Mouse (Mus musculus): ENCODE measurements at regions not wholly inside any gene's neighbourhood (a gene's known extent, or its start where the extent isn't known, plus 50 kb on each side); places are given as distances from the start of the nearest gene placed in this dataset.
A peak's percentile ranks its signal among the peaks of the same experiment; 100 is the strongest.

- no peak for DNase-seq (ENCODE audit: low spot score)
Measured at GRCm38 (mm10) chr12:107658241-107658640, 169.8 kb downstream of the 3110018I06Rik start.

GRCm38 (mm10) chr12:107658821-107659220, 170.4 kb downstream of the 3110018I06Rik start:
- no peak for DNase-seq (ENCODE audit: low spot score)

- no peak for DNase-seq (ENCODE audit: low spot score)
Measured at GRCm38 (mm10) chr12:107662624-107663023, 174.2 kb downstream of the 3110018I06Rik start.

GRCm38 (mm10) chr12:107667836-107668235, 179.4 kb downstream of the 3110018I06Rik start:
- no peak for DNase-seq (ENCODE audit: low spot score)

- DNase-seq (ENCODE audit: low spot score) = no peak
Measured at GRCm38 (mm10) chr12:107669046-107669445, 180.6 kb downstream of the 3110018I06Rik start.

- DNase-seq (ENCODE audit: low spot score) = no peak
Measured at GRCm38 (mm10) chr12:107669450-107669849, 181.0 kb downstream of the 3110018I06Rik start.

- DNase-seq (ENCODE audit: low spot score) = no peak
Measured at GRCm38 (mm10) chr12:107669910-107670309, 181.5 kb downstream of the 3110018I06Rik start.

- DNase-seq (ENCODE audit: low spot score) = no peak
Measured at GRCm38 (mm10) chr12:107677076-107677475, 188.6 kb downstream of the 3110018I06Rik start.

GRCm38 (mm10) chr12:107687447-107687846, 199.0 kb downstream of the 3110018I06Rik start:
- no peak for DNase-seq (ENCODE audit: low spot score)

GRCm38 (mm10) chr12:107689418-107689817, 201.0 kb downstream of the 3110018I06Rik start:
- DNase-seq (ENCODE audit: low spot score) = no peak

GRCm38 (mm10) chr12:107690061-107690460, 201.6 kb downstream of the 3110018I06Rik start:
- DNase-seq (ENCODE audit: low spot score) = no peak

GRCm38 (mm10) chr12:107693693-107694092, 205.3 kb downstream of the 3110018I06Rik start:
- DNase-seq (ENCODE audit: low spot score) = no peak

- no peak for DNase-seq (ENCODE audit: low spot score)
Measured at GRCm38 (mm10) chr12:107695014-107695413, 206.6 kb downstream of the 3110018I06Rik start.

GRCm38 (mm10) chr12:107695438-107696267, 207.2 kb downstream of the 3110018I06Rik start:
- no peak for DNase-seq (ENCODE audit: low spot score)

- DNase-seq (ENCODE audit: low spot score) = no peak
Measured at GRCm38 (mm10) chr12:107700317-107700716, 211.9 kb downstream of the 3110018I06Rik start.

- no peak for DNase-seq (ENCODE audit: low spot score)
Measured at GRCm38 (mm10) chr12:107700868-107701597, 212.6 kb downstream of the 3110018I06Rik start.

- DNase-seq (ENCODE audit: low spot score) = peak; percentile 11
Measured at GRCm38 (mm10) chr12:107708812-107709211, 220.4 kb downstream of the 3110018I06Rik start.

GRCm38 (mm10) chr12:107711017-107711416, 222.6 kb downstream of the 3110018I06Rik start:
- no peak for DNase-seq (ENCODE audit: low spot score)

GRCm38 (mm10) chr12:107711675-107712074, 223.2 kb downstream of the 3110018I06Rik start:
- DNase-seq (ENCODE audit: low spot score) = no peak

- no peak for DNase-seq (ENCODE audit: low spot score)
Measured at GRCm38 (mm10) chr12:107713191-107713590, 224.8 kb downstream of the 3110018I06Rik start.

GRCm38 (mm10) chr12:107714846-107715245, 226.4 kb downstream of the 3110018I06Rik start:
- DNase-seq (ENCODE audit: low spot score) = no peak

GRCm38 (mm10) chr12:107715871-107716270, 227.4 kb downstream of the 3110018I06Rik start:
- peak; percentile 3 for DNase-seq (ENCODE audit: low spot score)

- DNase-seq (ENCODE audit: low spot score) = no peak
Measured at GRCm38 (mm10) chr12:107720941-107721340, 232.5 kb downstream of the 3110018I06Rik start.

Data from gastrocnemius, adult 18-20 months (tissue).